Mouse (Mus musculus) mesoderm, embryonic 11.5 days (tissue): Measurements from ENCODE around the gene Foxl1.
A peak's percentile ranks its signal among the peaks of the same experiment; 100 is the strongest.

Experiments
- DNase-seq: peaks from one replicate; pipeline ENCODE4 v3.0.0-alpha.2; 2012; ENCODE audit warnings: low read depth, low spot score

The Foxl1 gene

DNA sequence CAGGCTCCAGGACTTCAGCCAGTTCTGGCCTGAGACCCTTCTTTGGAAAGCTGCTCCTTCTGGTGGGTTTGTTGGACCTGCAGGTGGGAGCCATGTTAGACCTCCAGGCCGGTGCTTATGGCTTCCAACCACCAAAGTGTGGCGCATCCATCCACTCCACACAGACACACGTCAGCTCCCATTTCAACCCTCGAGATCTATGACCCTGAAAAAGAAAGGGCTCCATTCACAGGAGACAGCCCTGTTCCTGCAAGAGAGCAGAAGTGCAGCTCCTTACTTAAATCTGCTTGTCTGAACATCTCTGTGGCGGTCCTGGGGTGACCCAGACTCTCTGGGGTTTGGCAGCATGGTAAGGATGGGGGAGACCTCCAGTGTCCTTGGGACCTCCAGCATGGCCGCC lies 34.2 kb upstream of the Foxl1 start:
- DNase-seq, result no peak

DNA sequence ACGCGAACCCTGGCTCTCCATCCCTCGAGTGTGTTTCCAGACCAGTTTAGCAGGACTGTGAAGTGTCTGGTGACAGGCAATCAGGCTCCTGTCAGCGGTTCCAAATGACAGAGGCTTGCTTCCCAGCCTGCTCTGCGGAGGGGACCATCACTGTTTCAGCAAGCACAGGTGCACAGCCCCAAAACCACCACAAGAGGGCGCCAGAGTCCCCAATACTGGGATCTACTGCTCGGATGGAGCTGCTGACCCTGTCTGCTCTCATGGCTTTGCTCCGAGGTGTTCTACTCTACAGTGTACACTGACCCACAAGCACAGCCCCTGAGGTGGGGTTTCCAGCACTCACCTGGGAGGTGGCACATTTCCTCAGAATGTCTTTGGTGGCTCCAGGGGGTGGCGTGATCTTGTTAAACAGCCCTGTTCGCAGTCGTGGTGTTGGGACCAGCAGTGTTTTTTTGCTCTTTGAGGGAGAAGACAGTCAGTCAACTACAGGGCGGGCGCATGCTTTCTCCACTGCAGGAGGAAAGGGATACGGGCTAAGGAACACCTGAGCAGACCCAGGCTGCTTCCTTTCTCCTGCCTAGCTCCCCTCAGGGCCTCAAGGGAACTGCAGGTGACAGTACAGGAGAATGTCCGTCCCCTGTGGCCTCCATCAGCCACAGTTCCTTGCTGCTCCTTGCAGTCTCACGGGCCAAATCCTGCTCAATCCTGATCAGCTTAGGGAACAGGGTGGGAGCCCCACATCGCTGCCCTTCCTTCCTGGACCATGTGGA lies 23.5 kb upstream of the Foxl1 start:
- peak; percentile 85 for DNase-seq

DNA sequence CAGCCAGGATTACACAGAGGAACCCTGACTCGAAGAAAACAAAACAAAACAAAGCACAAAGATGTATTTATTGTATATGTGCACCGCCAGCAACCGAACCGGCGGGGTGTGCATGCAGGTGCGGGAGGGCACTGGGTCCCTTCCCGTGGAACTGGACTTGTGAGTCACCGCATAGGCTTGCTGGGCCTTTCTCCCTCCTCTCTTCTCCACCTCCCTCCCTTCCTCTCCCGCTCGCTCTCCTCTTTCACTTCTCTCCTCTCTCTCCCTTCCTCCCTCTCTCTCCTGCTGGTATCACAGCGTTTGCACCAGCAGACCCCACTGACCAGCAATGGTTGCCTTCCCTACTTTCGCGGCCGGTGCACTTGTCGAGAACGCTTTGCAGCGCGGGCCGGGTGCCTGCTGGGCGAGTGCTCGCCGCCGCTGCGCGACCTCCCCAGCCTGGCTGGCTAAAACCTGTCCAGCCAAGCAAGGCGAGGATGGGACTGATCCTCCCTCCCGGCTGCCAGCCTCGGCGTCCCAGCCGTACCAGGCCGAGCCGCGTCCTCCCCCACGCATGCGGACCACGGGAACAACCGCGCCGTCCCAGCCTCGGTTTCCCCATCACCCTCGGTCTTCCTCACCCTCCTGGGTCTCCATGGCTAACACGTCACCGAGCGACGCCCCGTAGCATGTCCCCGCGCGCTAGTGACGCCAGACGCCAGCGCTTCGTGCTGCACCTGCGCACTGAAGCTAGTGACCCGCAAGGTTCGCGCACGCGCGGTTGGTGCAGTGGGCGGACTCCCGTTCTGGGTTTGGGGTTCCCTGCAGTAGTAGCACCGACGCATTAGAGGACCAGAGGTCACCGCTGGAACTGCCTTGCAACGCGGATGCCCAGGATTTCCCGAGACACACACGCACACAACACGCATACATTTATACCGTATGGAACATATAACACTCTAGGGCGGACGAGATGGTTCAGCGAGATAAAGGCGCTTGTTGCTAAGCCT lies 19.8 kb upstream of the Foxl1 start, which contains the start of gene Mthfsd:
Mthfsd (minus strand) TSS at position 725 of the 989 bp plus-strand sequence.
- peak; percentile 99 for DNase-seq

DNA sequence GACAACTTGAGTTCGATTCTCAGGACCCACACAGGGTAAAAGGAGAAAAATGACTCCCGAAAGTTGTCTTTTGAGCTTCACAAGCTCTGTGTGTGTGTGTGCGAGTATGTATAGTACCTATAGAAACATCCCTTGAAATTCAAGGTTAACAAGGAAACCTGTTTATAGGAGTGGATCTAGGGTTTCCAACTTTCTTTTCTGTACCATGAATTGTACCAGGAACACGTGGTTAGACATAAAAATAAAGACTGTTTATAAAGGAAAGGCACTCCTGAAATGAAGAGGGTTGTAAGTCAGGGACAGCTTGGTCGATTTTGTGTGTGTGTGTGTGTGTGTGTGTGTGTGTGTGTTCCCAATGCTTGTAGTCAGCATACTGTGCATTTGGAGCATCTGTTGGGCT lies 19.1 kb upstream of the Foxl1 start:
- no peak for DNase-seq

DNA sequence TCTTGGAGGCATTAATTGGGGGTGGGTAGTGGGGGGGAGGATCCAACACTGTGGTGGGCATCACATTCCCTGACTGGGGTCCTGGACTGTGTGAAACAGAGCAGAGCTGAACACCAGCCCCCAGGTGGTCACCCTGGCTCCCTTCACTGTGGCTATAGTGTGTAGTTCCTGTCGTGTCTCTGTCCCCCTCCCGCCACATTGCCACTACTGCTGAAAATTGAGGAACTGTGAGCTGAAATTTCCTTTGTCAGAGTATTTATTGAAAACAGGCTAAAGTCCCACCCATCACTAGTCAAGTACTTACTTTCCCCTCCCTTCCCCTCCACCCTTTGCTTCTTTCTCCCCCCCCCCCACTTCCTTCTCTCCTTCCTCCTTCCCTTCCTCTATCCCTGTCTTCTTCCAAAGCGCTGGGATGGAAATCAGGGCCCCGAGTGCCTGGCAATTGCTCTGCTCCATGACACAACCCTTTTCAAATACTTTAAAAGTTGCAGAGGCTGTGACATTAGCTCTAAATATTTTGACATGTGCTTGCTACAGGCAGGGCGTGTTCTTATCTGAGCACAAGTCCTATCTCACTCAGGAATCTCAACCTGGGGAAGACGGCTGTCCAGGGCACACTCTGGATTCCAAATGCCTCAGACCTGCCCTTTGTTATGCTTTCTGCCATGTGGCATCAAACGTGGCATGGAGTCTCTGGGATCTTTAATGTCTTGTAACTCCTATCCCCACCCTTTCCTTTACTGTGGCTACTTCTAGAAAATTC lies 16.4 kb upstream of the Foxl1 start:
- DNase-seq, result no peak

DNA sequence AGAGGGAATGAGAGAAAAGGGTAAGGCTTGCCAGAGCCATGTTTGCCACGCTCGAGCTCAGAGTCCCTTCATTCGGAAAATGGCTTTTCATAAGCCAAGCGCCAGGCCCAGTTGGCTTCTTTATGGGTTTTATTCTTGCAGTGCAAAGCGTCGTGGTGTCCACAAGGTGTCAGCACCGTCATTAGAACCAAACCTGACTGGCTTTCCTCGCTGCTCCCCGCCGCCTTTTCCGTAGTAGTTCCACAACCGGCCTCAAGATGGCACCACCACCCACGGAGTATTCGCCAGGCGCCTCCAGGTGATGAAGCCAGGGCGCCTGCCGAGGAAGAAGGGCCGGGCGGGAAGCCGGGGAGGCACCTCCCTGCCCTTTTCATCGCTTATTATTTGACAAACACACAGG lies 14.5 kb upstream of the Foxl1 start:
- DNase-seq, result peak; percentile 94

DNA sequence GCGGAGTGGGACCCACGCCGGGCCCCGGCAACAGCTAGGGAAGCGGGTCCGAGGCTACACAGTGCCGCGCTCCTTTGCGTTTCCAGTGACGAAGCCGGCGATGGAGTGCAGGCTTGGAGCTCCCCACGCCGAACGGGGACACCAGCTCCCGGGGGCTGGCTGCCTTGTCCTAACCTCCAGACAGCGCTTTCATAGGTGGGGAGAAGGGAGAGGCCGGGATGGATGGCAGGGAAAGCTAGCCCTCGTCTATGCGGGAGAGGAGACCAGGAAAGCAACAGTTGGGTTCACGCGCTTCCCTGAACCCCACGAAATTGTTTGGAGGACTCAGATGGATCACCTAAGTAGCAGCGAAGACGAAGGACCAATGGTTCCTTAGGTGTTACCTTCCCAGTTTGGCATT lies 12.6 kb upstream of the Foxl1 start:
- no peak for DNase-seq

DNA sequence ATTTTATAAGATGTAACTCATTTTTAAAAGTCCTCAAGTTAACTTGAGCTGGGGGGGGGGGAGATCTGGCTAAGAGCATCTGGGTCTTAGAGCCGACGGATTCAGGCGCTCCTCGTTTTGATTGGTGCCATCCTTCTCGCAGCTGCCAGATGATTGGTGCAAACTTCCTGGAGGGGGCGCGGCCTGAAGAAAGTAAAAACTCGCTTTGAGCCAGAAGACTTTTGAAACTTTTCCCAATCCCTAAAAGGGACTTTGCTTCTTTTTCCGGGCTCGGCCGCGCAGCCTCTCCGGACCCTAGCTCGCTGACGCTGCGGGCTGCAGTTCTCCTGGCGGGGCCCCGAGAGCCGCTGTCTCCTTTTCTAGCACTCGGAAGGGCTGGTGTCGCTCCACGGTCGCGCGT lies 11.8 kb upstream of the Foxl1 start, which contains the start of gene Foxc2:
Foxc2 (plus strand) TSS at position 224 of the 400 bp plus-strand sequence.
- peak; percentile 94 for DNase-seq

DNA sequence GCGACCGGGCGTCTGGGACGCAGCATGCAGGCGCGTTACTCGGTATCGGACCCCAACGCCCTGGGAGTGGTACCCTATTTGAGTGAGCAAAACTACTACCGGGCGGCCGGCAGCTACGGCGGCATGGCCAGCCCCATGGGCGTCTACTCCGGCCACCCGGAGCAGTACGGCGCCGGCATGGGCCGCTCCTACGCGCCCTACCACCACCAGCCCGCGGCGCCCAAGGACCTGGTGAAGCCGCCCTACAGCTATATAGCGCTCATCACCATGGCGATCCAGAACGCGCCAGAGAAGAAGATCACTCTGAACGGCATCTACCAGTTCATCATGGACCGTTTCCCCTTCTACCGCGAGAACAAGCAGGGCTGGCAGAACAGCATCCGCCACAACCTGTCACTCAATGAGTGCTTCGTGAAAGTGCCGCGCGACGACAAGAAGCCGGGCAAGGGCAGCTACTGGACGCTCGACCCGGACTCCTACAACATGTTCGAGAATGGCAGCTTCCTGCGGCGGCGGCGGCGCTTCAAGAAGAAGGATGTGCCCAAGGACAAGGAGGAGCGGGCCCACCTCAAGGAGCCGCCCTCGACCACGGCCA lies 11.1 kb upstream of the Foxl1 start:
- DNase-seq, result no peak

DNA sequence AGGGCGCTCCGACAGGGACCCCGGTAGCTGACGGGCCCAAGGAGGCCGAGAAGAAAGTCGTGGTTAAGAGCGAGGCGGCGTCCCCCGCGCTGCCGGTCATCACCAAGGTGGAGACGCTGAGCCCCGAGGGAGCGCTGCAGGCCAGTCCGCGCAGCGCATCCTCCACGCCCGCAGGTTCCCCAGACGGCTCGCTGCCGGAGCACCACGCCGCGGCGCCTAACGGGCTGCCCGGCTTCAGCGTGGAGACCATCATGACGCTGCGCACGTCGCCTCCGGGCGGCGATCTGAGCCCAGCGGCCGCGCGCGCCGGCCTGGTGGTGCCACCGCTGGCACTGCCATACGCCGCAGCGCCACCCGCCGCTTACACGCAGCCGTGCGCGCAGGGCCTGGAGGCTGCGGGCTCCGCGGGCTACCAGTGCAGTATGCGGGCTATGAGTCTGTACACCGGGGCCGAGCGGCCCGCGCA lies 10.5 kb upstream of the Foxl1 start:
- DNase-seq, result no peak

DNA sequence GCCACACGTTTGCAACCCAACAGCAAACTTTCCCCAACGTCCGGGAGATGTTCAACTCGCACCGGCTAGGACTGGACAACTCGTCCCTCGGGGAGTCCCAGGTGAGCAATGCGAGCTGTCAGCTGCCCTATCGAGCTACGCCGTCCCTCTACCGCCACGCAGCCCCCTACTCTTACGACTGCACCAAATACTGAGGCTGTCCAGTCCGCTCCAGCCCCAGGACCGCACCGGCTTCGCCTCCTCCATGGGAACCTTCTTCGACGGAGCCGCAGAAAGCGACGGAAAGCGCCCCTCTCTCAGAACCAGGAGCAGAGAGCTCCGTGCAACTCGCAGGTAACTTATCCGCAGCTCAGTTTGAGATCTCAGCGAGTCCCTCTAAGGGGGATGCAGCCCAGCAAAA lies 9.8 kb upstream of the Foxl1 start:
- DNase-seq, result no peak

DNA sequence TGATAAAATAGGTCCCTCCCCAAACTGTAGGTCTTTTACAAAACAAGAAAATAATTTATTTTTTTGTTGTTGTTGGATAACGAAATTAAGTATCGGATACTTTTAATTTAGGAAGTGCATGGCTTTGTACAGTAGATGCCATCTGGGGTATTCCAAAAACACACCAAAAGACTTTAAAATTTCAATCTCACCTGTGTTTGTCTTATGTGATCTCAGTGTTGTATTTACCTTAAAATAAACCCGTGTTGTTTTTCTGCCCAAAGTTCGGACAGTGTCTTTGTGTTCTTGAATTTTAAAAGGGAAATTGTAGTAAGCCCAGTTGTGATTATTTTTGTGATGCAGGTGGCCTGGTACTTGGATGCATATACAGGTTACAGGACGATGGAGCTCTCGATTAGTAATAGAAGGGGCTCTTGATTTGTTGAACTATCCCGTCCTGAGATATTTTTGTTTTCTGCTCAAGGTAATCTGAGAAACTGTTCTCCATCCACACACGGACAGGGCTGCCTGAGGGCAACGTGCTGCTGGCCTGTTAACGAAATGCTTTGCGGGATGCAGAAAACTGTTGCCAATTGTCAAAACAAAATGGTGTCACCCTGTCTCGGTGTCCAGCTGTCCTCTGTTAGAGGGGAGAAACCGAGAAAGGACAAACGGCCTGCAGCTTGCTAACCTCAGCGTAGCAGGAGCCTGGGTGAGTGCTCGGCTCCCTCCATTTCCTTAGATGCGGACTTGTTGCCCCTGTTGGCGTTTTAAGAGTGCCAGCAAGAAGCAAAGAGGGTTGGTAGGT lies 8.9 kb upstream of the Foxl1 start:
- DNase-seq, result no peak

DNA sequence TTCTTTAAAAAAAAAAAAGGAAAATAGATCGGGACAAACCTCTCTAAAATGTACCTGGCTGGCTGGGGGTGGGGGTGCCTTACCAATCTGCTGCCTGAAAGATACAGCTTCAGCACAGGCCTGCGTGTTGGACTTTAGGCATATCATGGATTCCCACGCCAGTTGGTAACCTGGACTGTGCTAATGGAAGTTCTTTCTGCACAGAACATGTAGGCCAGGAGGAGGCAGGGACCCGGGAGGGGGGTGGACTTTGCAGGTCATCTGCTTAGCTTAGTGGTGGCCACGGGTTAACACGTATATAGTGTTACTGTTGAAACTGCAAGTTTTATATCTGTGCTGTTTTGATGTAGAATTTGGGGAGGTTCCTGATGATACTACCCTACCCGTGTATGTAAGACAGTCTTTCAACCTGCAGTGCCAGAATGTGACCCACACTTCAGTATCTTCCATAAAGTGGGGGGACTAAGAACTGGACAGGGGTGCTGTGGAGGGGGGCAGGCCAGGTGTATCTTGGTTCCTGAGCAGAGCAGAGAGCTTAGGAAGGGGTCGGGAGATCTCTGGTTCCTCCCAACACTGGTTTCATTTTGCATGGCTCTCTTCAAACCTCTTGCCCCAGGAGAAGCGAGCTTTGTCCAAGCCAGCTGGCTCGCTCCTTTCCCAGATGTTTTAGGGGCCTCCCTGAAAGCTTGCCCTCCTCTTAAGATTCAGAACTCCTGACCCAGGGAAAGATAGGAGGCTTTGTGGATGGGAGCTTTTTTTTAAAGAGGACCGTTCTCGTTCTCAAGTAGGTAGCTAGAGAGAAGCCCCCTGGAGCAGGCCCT lies 7.9 kb upstream of the Foxl1 start:
- no peak for DNase-seq

DNA sequence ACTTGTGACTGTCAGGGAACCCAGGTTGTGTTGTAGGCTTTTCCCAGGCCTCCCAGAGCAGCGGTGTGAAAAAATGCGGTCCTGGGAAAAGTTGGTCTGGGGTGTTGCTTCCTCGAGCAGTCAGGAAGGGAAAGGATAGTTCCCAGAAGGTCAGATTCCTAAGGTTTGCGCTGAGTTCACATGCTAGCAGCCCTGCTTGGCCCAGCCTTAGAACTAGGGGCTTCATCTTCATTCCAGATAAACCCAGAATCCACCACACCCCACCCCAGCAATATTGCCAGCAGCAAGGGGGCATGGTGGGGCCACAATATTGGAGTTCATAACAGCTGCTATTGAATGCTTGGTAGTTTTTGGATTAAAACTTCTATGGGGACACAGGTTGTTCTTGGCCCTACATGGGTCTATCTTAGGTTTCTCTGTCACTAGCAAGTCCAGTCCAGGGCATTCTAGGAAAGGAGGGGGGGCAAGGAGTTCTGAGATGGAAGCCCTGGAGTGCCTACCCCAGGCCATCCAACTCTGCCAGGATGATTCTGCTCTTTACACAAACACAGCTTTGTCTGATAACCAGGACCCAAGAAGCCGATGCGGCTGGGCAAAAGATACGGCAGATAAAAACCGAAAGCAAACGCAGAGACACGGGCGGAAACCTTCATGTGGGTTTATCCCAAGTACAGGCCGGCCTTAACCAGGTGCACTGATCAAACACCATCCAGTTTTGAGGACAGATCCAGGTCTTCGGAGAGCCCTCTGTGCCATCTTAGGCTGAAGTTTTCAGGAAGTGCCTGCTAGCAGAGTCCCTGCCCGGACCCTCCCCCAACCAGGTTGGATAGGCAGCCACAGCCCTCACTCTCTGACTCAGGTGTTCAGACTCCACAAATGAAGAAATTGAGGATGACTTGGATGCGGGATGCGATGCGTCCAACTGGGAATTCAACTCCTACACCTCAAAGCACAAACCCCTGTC lies 7.0 kb upstream of the Foxl1 start:
- DNase-seq, result no peak

DNA sequence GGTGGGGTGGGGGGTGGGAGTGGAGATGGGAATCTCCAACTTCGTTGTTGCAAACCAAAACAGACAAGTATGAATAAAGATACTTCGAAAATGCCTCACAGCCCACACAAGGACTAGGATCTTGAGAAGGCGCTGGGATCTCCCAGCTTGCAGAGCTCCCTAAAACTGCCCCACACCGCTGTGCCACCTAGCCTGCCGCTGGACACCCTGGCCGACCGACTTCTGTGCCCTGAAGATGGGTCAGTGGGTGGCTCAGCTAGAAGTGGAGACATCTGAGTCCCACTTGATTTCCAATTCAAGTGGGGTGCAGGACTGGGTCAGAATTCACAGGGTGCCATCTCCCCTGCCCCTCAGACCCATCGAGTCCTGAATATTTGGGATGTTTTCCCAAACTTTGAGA lies 6.0 kb upstream of the Foxl1 start:
- DNase-seq, result no peak

DNA sequence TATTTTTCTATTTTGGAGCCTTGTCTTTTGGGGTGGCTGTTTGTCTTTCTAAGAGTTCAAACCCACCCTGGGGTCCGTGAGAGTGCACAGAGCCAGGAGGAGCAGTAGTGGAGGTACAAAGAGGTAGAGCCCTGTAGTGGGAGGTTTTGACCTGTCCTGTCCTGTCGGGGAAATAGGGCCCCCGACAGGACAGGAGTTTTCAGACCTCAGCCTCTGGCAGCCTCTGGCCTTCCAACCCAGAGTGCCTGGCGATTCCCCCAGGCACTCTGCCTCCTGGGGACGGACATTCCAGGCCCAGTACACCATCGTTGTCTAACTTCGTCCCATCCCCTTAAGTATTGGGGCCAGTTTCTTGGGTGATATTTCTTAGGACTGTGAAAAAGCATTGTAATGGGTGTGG lies 5.4 kb upstream of the Foxl1 start:
- no peak for DNase-seq

DNA sequence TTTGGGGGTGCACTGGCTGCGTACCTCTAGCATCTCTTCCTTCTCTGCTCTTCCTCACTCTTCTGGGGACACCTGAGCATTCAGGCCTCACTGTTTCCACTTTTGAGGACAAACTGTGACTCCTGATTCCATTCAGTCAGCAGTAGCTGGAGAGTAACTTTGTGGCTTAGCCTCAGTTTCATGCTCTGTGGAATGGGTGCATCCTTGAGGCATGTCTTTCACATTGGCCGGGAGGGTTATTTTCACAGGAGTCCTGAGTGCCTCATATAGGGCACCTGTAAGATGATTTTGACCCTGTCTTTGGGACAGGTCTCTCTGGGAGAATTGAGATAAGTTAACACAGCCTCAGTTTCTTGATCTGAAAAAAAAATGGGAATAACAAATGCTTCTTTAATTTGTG lies 4.6 kb upstream of the Foxl1 start:
- no peak for DNase-seq

DNA sequence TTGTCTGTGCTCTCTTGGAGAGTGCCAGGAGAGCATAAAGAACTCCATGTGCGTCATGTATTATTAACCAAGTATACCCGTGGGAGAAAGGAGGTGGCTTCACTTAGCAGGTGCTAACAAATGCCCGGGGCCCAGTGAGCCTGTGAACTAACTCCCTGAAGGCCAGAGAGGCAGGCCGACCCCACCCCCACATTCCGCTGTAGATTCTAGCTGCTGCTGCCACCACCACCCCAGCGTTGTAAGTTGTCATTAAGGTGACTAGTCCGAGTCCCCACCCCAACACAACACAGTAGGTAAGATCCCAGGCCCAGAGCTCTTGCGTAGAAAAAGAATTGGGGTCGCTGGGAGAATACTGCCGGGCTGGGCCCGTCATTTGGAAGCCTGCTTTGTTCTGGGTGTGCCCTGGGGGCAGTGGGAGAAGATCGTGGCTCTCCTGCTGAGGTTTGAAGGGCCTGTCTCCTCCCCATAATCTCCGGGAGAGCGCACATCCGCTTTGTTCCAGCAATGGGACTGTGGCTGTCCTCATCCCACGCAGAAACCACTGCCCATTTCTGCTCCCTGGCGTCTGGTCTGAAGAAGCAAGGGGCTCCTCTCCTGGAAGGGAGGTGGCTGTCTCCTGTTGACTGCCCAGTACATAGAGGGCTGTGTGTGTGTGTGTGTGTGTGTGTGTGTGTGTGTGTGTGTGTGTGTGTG lies 3.0 kb upstream of the Foxl1 start:
- DNase-seq, result no peak
